Mouse (Mus musculus) ovary, postnatal 14 days (tissue): ENCODE measurements around the gene Rnf130.
"Not testable (repeated sequence)": the region's sequence is repeated elsewhere in the genome, so short reads cannot be mapped to it uniquely, and the experiment has no call there.

Source experiments
- DNase-seq: peaks from one replicate; pipeline ENCODE4 v3.0.0; 2022; ENCODE audit warnings: low spot score

Rnf130 gene

GRCm38 (mm10) chr11:50086211-50086610, 61.1 kb downstream of the Rnf130 start:
- DNase-seq: no peak

GRCm38 (mm10) chr11:50089840-50090239, 64.7 kb downstream of the Rnf130 start:
- DNase-seq: no peak

GRCm38 (mm10) chr11:50090982-50091675, 66.0 kb downstream of the Rnf130 start:
- DNase-seq: no peak

GRCm38 (mm10) chr11:50091681-50092080, 66.5 kb downstream of the Rnf130 start:
- no peak for DNase-seq

- no peak for DNase-seq
Measured at GRCm38 (mm10) chr11:50095661-50096060, 70.5 kb downstream of the Rnf130 start.

GRCm38 (mm10) chr11:50097091-50097490, 71.9 kb downstream of the Rnf130 start:
- no peak for DNase-seq

GRCm38 (mm10) chr11:50098961-50099481, 73.9 kb downstream of the Rnf130 start:
- no peak for DNase-seq

- no peak for DNase-seq
Measured at GRCm38 (mm10) chr11:50099692-50100091, 74.5 kb downstream of the Rnf130 start.

- no peak for DNase-seq
Measured at GRCm38 (mm10) chr11:50100548-50101307, 75.6 kb downstream of the Rnf130 start.

GRCm38 (mm10) chr11:50101962-50102361, 76.8 kb downstream of the Rnf130 start:
- DNase-seq: not testable (repeated sequence)

- DNase-seq: no peak
Measured at GRCm38 (mm10) chr11:50104016-50104415, 78.9 kb downstream of the Rnf130 start.

GRCm38 (mm10) chr11:50105237-50105636, 80.1 kb downstream of the Rnf130 start:
- DNase-seq: no peak

- no peak for DNase-seq
Measured at GRCm38 (mm10) chr11:50106024-50106423, 80.9 kb downstream of the Rnf130 start.

GRCm38 (mm10) chr11:50108823-50109244, 83.7 kb downstream of the Rnf130 start:
- no peak for DNase-seq

- peak; percentile 60 for DNase-seq
Measured at GRCm38 (mm10) chr11:50114329-50114728, 89.2 kb downstream of the Rnf130 start.

- DNase-seq: no peak
Measured at GRCm38 (mm10) chr11:50122631-50123081, 97.5 kb downstream of the Rnf130 start.

GRCm38 (mm10) chr11:50127781-50128180, 102.6 kb downstream of the Rnf130 start:
- no peak for DNase-seq

- DNase-seq: peak; percentile 91
Measured at GRCm38 (mm10) chr11:50130811-50131766, 105.9 kb downstream of the Rnf130 start, which contains the start of gene Tbc1d9b. Tbc1d9b (plus strand) TSS chr11:50131396.

- DNase-seq: no peak
Measured at GRCm38 (mm10) chr11:50131801-50132201, 106.7 kb downstream of the Rnf130 start.

- no peak for DNase-seq
Measured at GRCm38 (mm10) chr11:50132265-50132664, 107.1 kb downstream of the Rnf130 start.

GRCm38 (mm10) chr11:50134136-50134859, 109.2 kb downstream of the Rnf130 start:
- DNase-seq: no peak
